ENCODE assay signal across 9 mouse cellular contexts in the genomic region with DNA sequence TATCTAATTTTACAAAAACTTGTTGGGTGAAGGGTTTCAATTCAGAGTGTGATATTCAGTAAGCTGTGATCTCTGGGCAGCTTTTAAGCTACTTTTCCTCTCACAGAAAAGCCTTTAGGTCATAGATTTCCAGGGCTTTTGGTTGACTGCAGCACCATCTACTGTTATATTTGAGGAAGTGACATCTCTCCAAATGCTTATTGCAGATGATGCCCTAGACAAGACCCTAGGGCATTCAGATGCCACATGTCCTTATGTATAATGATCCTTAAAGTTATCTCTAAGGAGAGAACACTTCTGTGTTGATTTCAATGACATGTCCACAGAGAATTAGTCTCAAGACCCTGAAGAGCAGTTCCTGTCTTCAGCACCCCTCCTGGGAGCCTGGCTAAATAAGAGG. TPM values are rescaled to one million over a fixed set of nuclear protein-coding genes. Genes with fewer than 3 reads are reported as not detected.
DNase-seq lines count a peak whose midpoint lies in the region; ATAC-seq and TF ChIP-seq lines count a peak whose summit lies in the region.
"Had no signal": no experiment of that assay in that cellular context is flagged by ENCODE, and none has a peak within 500 bp of the region (broad histone marks: within the 10 kb centered on the region; RNA-seq: fewer than 3 reads in every experiment).

No protein-coding gene starts in this region.

- H3K9me3 ChIP-seq in liver, postnatal 0 days (ENCODE audit: low read length): no peaks in the 10 kb centered on the region
- H3K9me3 ChIP-seq in neural tube, embryonic 13.5 days: no peaks in the 10 kb centered on the region
- H3K9me3 ChIP-seq: liver, embryonic 15.5 days had no signal

- H3K4me2 ChIP-seq in liver, postnatal 0 days (ENCODE audit: low read depth, low read length): no peak overlapping the region
- no peak overlapping the region for H3K4me2 ChIP-seq in neural tube, embryonic 13.5 days
- H3K4me2 ChIP-seq: liver, embryonic 15.5 days had no signal

- TF ChIP-seq CTCF in liver, postnatal 0 days (IDR thresholded peaks at IDR 0.05; ENCODE audit: low read depth): peak; percentile 57

- H3K27me3 ChIP-seq in liver, postnatal 0 days (ENCODE audit: insufficient read depth, low read length): no peaks in the 10 kb centered on the region
- no peaks in the 10 kb centered on the region for H3K27me3 ChIP-seq in neural tube, embryonic 13.5 days
- H3K27me3 ChIP-seq: liver, embryonic 15.5 days had no signal

- no peaks in the 10 kb centered on the region for H3K4me1 ChIP-seq in liver, postnatal 0 days (ENCODE audit: insufficient read depth)
- no peaks in the 10 kb centered on the region; the same call in 1 of the 2 replicates for H3K4me1 ChIP-seq in neural tube, embryonic 13.5 days (replicated peaks)
- H3K4me1 ChIP-seq: liver, embryonic 15.5 days had no signal

- no peak overlapping the region for H3K9ac ChIP-seq in liver, postnatal 0 days (replicated peaks)
- H3K9ac ChIP-seq in neural tube, embryonic 13.5 days: no peak overlapping the region
- H3K9ac ChIP-seq: liver, embryonic 15.5 days had no signal

- TF ChIP-seq EP300 in liver, postnatal 0 days (IDR thresholded peaks at IDR 0.05; ENCODE audit: low read depth): no peak

- H3K36me3 ChIP-seq in liver, postnatal 0 days (replicated peaks; ENCODE audit: insufficient read depth, low read length): no peaks in the 10 kb centered on the region
- no peaks in the 10 kb centered on the region for H3K36me3 ChIP-seq in neural tube, embryonic 13.5 days
- H3K36me3 ChIP-seq: liver, embryonic 15.5 days had no signal

- no peak overlapping the region for H3K27ac ChIP-seq in liver, postnatal 0 days (ENCODE audit: low read depth)
- H3K27ac ChIP-seq in neural tube, embryonic 13.5 days (replicated peaks): no peak overlapping the region
- H3K27ac ChIP-seq: liver, embryonic 15.5 days had no signal

- peak; percentile 78 for ATAC-seq in frontal cortex, adult (ENCODE audit: low TSS enrichment)
- ATAC-seq in liver, postnatal 0 days: no peak
- 0 out of 2 replicates have a peak, but pooled peaks have one; percentile 21 for ATAC-seq in neural tube, embryonic 13.5 days (ENCODE audit: low read depth)
- no peak for ATAC-seq in megakaryocyte progenitor cell, adult 5-6 weeks (replicated peaks; ENCODE audit: poor library complexity)

- no peak for DNase-seq in frontal cortex, postnatal 10 days (ENCODE audit: low spot score in 2 of 2)
- DNase-seq in liver, postnatal 0 days: no peak
- no peak for DNase-seq in liver
- peak; percentile 49 for DNase-seq in embryo, embryonic 10 days (ENCODE audit: low spot score)
- no peak for DNase-seq in urinary bladder, postnatal 14 days (ENCODE audit: low spot score)

- no peak overlapping the region for H3K4me3 ChIP-seq in liver, postnatal 0 days (ENCODE audit: low read depth, low read length)
- no peak overlapping the region for H3K4me3 ChIP-seq in neural tube, embryonic 13.5 days
- H3K4me3 ChIP-seq: liver, embryonic 15.5 days had no signal

RNA-seq across cellular contexts. Expression of a gene that starts 49.2 kb away (rescaled TPM):
- polyA plus RNA-seq in liver, postnatal 0 days (2015; fragmentation: Nextera tagmentation; extraction: Ambion mirVana): 0.18 and 0.32 TPM in 2 replicates
- polyA plus RNA-seq in neural tube, embryonic 13.5 days (2015; fragmentation: Nextera tagmentation; extraction: Ambion mirVana): 56.6 and 64.2 TPM in 2 replicates
- not detected in 2 replicates for total RNA-seq in megakaryocyte progenitor cell, adult 5-6 weeks (2015)
- 0.17 TPM in 1 of 2 replicates, not detected in the other for total RNA-seq in megakaryocyte progenitor cell, adult 5-6 weeks (2017)

Comparison
In these comparisons a context has a peak if more than half of its experiments do, and no peak if none do; other contexts are left out.
1. ATAC-seq: peak in frontal cortex, adult (single experiment) and neural tube, embryonic 13.5 days (single experiment); none in liver, postnatal 0 days (single experiment) and megakaryocyte progenitor cell, adult 5-6 weeks (single experiment).
2. RNA of a gene that starts 49.2 kb away (polyA plus RNA-seq): 56.6 to 64.2 TPM in neural tube, embryonic 13.5 days; 0.18 to 0.32 TPM in liver, postnatal 0 days; every median in the first group is over 10 times any median in the second.